ENCODE assay signal across 16 mouse cellular contexts in the genomic region with DNA sequence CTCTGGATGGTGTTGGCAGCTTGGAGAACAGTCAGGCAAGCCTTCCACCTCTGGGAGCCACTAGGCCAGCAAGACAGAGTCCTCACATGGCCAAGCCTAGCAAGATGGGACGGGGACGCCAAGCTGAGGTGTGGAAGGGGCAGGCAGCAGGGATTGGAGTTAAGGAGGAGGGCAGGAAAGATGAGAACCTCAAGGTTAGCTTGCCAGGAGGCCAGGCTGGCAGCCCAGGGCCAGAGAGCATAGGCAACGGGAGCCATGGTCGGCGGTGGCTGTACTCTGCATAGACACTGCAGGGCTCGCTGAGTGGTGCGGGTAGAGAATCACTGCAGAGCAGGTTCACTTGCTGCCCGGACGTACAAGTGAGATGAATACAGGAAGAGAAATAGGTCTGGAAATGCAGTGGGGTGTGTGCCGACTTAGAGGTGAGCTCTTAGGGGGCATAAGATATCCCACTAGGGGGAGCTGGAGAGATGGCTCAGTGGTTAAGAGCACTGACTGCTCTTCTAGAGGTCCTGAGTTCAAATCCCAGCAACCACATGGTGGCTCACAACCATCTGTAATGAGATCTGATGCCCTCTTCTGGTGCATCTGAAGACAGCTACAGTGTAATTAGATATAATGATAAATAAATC. TPM values are rescaled to one million over a fixed set of nuclear protein-coding genes. Genes with fewer than 3 reads are reported as not detected.
DNase-seq lines count a peak whose midpoint lies in the region; ATAC-seq and TF ChIP-seq lines count a peak whose summit lies in the region.
"Had no signal": no experiment of that assay in that cellular context is flagged by ENCODE, and none has a peak within 500 bp of the region (broad histone marks: within the 10 kb centered on the region; RNA-seq: fewer than 3 reads in every experiment).

No protein-coding gene starts in this region.

- peak; percentile 33 for DNase-seq in gastrocnemius, postnatal 25 days
- DNase-seq in gastrocnemius, postnatal 4 days (ENCODE audit: low spot score in 2 of 2): no peak
- DNase-seq in lung, postnatal 0 days (ENCODE audit: low spot score): no peak
- DNase-seq in lung, postnatal 25 days (ENCODE audit: low spot score): no peak
- DNase-seq in midbrain, postnatal 0 days (ENCODE audit: low spot score): no peak
- DNase-seq in embryonic facial prominence, embryonic 10.5 days (ENCODE audit: low spot score): no peak
- DNase-seq: adrenal gland, adult 2 months; cerebellum, adult 11-12 months; heart, adult 2 months; heart, postnatal 10 days; kidney, adult 2 months; lung, postnatal 4 days had no signal

- H3K27ac ChIP-seq in lung, postnatal 0 days (ENCODE audit: low read length): no peak overlapping the region
- no peak overlapping the region for H3K27ac ChIP-seq in midbrain, postnatal 0 days (ENCODE audit: low read depth, low read length)
- H3K27ac ChIP-seq in embryonic facial prominence, embryonic 10.5 days (replicated peaks): no peak overlapping the region
- H3K27ac ChIP-seq: embryonic facial prominence, embryonic 13.5 days; heart, adult 2 months; hindbrain, embryonic 15.5 days had no signal

- peak; percentile 22; the same call in 1 of the 2 replicates for TF ChIP-seq CTCF in lung, postnatal 0 days (IDR thresholded peaks at IDR 0.05)
- peak; percentile 29 for TF ChIP-seq CTCF in E14TG2a.4 (conservative IDR thresholded peaks at IDR 0.05; ENCODE audit: low read length)
- TF ChIP-seq CTCF in midbrain, postnatal 0 days (IDR thresholded peaks at IDR 0.05): peak; percentile 27; the same call in 1 of the 2 replicates

- no peaks in the 10 kb centered on the region for H3K27me3 ChIP-seq in lung, postnatal 0 days (replicated peaks; ENCODE audit: insufficient read depth, low read length)
- peaks cover 26% of the 10 kb centered on the region for H3K27me3 ChIP-seq in E14TG2a.4 (ENCODE audit: insufficient read depth, low read length)
- H3K27me3 ChIP-seq in midbrain, postnatal 0 days (ENCODE audit: insufficient read depth, low read length): no peaks in the 10 kb centered on the region
- H3K27me3 ChIP-seq in embryonic facial prominence, embryonic 10.5 days (replicated peaks; ENCODE audit: low read depth, poor library complexity, severe bottlenecking): no peaks in the 10 kb centered on the region; the same call in 1 of the 2 replicates
- H3K27me3 ChIP-seq: embryonic facial prominence, embryonic 13.5 days; hindbrain, embryonic 15.5 days had no signal

- 66% methylated on average over 10 of the region's 10 CpGs for WGBS in lung, postnatal 0 days
- 75% methylated on average over 10 of the region's 10 CpGs for WGBS in midbrain, postnatal 0 days
- WGBS in embryonic facial prominence, embryonic 10.5 days: 80% methylated on average over 10 of the region's 10 CpGs

- TF ChIP-seq EP300 in lung, postnatal 0 days (IDR thresholded peaks at IDR 0.05): no peak

- H3K4me3 ChIP-seq in lung, postnatal 0 days (ENCODE audit: low read depth, low read length): no peak overlapping the region
- H3K4me3 ChIP-seq in E14TG2a.4 (replicated peaks; ENCODE audit: low read length): 0 out of 2 replicates have a peak overlapping the region, but pooled peaks have one; percentile 13
- H3K4me3 ChIP-seq in midbrain, postnatal 0 days (ENCODE audit: low read depth, low read length): no peak overlapping the region
- H3K4me3 ChIP-seq in embryonic facial prominence, embryonic 10.5 days: no peak overlapping the region
- H3K4me3 ChIP-seq: embryonic facial prominence, embryonic 13.5 days; heart, adult 2 months; hindbrain, embryonic 15.5 days had no signal

- H3K9ac ChIP-seq in lung, postnatal 0 days (replicated peaks; ENCODE audit: low read depth): no peak overlapping the region
- no peak overlapping the region for H3K9ac ChIP-seq in midbrain, postnatal 0 days (replicated peaks; ENCODE audit: low read length, poor library complexity, severe bottlenecking)
- H3K9ac ChIP-seq: embryonic facial prominence, embryonic 13.5 days; hindbrain, embryonic 15.5 days had no signal

- no peak for ATAC-seq in lung, postnatal 0 days
- ATAC-seq in midbrain, postnatal 0 days (ENCODE audit: low FRiP score): no peak

- H3K4me1 ChIP-seq in lung, postnatal 0 days (ENCODE audit: insufficient read depth, low read depth, low read length): no peaks in the 10 kb centered on the region
- H3K4me1 ChIP-seq in E14TG2a.4 (replicated peaks; ENCODE audit: low read depth, low read length): peaks cover 28% of the 10 kb centered on the region
- no peaks in the 10 kb centered on the region for H3K4me1 ChIP-seq in midbrain, postnatal 0 days (ENCODE audit: insufficient read depth, low read length)
- peaks cover 7% of the 10 kb centered on the region for H3K4me1 ChIP-seq in embryonic facial prominence, embryonic 10.5 days

- H3K4me2 ChIP-seq in lung, postnatal 0 days (replicated peaks; ENCODE audit: low read depth, low read length): no peak overlapping the region
- H3K4me2 ChIP-seq in midbrain, postnatal 0 days (ENCODE audit: low read depth, low read length, poor library complexity, severe bottlenecking): no peak overlapping the region
- H3K4me2 ChIP-seq: embryonic facial prominence, embryonic 13.5 days; hindbrain, embryonic 15.5 days had no signal

- no peaks in the 10 kb centered on the region for H3K36me3 ChIP-seq in lung, postnatal 0 days (ENCODE audit: insufficient read depth, low read length)
- H3K36me3 ChIP-seq in E14TG2a.4 (ENCODE audit: insufficient read depth, low read length): no peaks in the 10 kb centered on the region
- no peaks in the 10 kb centered on the region for H3K36me3 ChIP-seq in midbrain, postnatal 0 days (ENCODE audit: insufficient read depth, low read length)
- H3K36me3 ChIP-seq in embryonic facial prominence, embryonic 10.5 days (replicated peaks): no peaks in the 10 kb centered on the region
- H3K36me3 ChIP-seq: embryonic facial prominence, embryonic 13.5 days; hindbrain, embryonic 15.5 days had no signal

- no peaks in the 10 kb centered on the region for H3K9me3 ChIP-seq in lung, postnatal 0 days (ENCODE audit: low read length)
- H3K9me3 ChIP-seq in E14TG2a.4 (ENCODE audit: low read length): no peaks in the 10 kb centered on the region
- no peaks in the 10 kb centered on the region for H3K9me3 ChIP-seq in midbrain, postnatal 0 days (ENCODE audit: low read length)
- no peaks in the 10 kb centered on the region; the same call in 1 of the 2 replicates for H3K9me3 ChIP-seq in embryonic facial prominence, embryonic 10.5 days
- H3K9me3 ChIP-seq: embryonic facial prominence, embryonic 13.5 days; hindbrain, embryonic 15.5 days had no signal

RNA-seq across cellular contexts. Expression of gene 1190005I06Rik, which starts 5.3 kb away (rescaled TPM):
- under 1 TPM; 0.67 to 0.70 TPM for total RNA-seq in gastrocnemius, postnatal 25 days (2021)
- 1 to 10 TPM; 1.4 to 3.1 TPM for total RNA-seq in gastrocnemius, postnatal 4 days (2021)
- 2.0 and 2.1 TPM in 2 replicates for polyA plus RNA-seq in lung, postnatal 0 days (2015; fragmentation: Nextera tagmentation; extraction: Ambion mirVana)
- total RNA-seq in midbrain, postnatal 0 days (2014; rRNA removed): 27.4 and 30.9 TPM in 2 replicates
- 25.4 and 29.5 TPM in 2 replicates for polyA plus RNA-seq in midbrain, postnatal 0 days (2015; fragmentation: Nextera tagmentation; extraction: Ambion mirVana)
- 2.9 and 3.8 TPM in 2 replicates for polyA plus RNA-seq in embryonic facial prominence, embryonic 10.5 days (2016; fragmentation: Nextera tagmentation; extraction: Ambion mirVana)

RNA-seq across cellular contexts. Expression of gene Gm27021, which starts 25.7 kb away (rescaled TPM):
- not detected for total RNA-seq in gastrocnemius, postnatal 25 days (2021)
- not detected for total RNA-seq in gastrocnemius, postnatal 4 days (2021)
- polyA plus RNA-seq in lung, postnatal 0 days (2015; fragmentation: Nextera tagmentation; extraction: Ambion mirVana): 1.00 and 1.3 TPM in 2 replicates
- total RNA-seq in midbrain, postnatal 0 days (2014; rRNA removed): 3.9 and 13.8 TPM in 2 replicates
- polyA plus RNA-seq in midbrain, postnatal 0 days (2015; fragmentation: Nextera tagmentation; extraction: Ambion mirVana): 7.9 and 9.1 TPM in 2 replicates
- 3.7 and 4.2 TPM in 2 replicates for polyA plus RNA-seq in embryonic facial prominence, embryonic 10.5 days (2016; fragmentation: Nextera tagmentation; extraction: Ambion mirVana)
- total RNA-seq: adrenal gland, adult 2 months; heart, adult 2 months had no signal
- polyA plus RNA-seq: heart, adult 2 months; kidney, adult 2 months; small intestine, adult 2 months had no signal

RNA-seq across cellular contexts. Expression of gene Cox4i1, which starts 25.9 kb away (rescaled TPM):
- 1,000 to 10,000 TPM; 1,728 to 1,814 TPM for total RNA-seq in gastrocnemius, postnatal 25 days (2021)
- total RNA-seq in gastrocnemius, postnatal 4 days (2021): 1,000 to 10,000 TPM; 1,319 to 1,394 TPM
- 1,092 and 1,166 TPM in 2 replicates for polyA plus RNA-seq in lung, postnatal 0 days (2015; fragmentation: Nextera tagmentation; extraction: Ambion mirVana)
- 493 and 558 TPM in 2 replicates for total RNA-seq in midbrain, postnatal 0 days (2014; rRNA removed)
- 1,374 and 1,478 TPM in 2 replicates for polyA plus RNA-seq in midbrain, postnatal 0 days (2015; fragmentation: Nextera tagmentation; extraction: Ambion mirVana)
- polyA plus RNA-seq in embryonic facial prominence, embryonic 10.5 days (2016; fragmentation: Nextera tagmentation; extraction: Ambion mirVana): 874 and 883 TPM in 2 replicates

RNA-seq across cellular contexts. Expression of gene Emc8, which starts 26.2 kb away (rescaled TPM):
- 10 to 100 TPM; 28.0 to 28.1 TPM for total RNA-seq in gastrocnemius, postnatal 25 days (2021)
- total RNA-seq in gastrocnemius, postnatal 4 days (2021): 10 to 100 TPM; 60.8 to 84.2 TPM
- 131 and 137 TPM in 2 replicates for polyA plus RNA-seq in lung, postnatal 0 days (2015; fragmentation: Nextera tagmentation; extraction: Ambion mirVana)
- 30.5 and 43.2 TPM in 2 replicates for total RNA-seq in midbrain, postnatal 0 days (2014; rRNA removed)
- polyA plus RNA-seq in midbrain, postnatal 0 days (2015; fragmentation: Nextera tagmentation; extraction: Ambion mirVana): 91.6 and 95.8 TPM in 2 replicates
- polyA plus RNA-seq in embryonic facial prominence, embryonic 10.5 days (2016; fragmentation: Nextera tagmentation; extraction: Ambion mirVana): 388 and 400 TPM in 2 replicates

RNA-seq across cellular contexts. Expression of gene Gins2, which starts 53.0 kb away (rescaled TPM):
- total RNA-seq in gastrocnemius, postnatal 25 days (2021): 1 to 10 TPM; 1.0 to 1.3 TPM
- 10 to 100 TPM; 22.5 to 26.3 TPM for total RNA-seq in gastrocnemius, postnatal 4 days (2021)
- 10.9 and 13.4 TPM in 2 replicates for polyA plus RNA-seq in lung, postnatal 0 days (2015; fragmentation: Nextera tagmentation; extraction: Ambion mirVana)
- total RNA-seq in midbrain, postnatal 0 days (2014; rRNA removed): 5.8 and 18.1 TPM in 2 replicates
- 8.4 and 11.3 TPM in 2 replicates for polyA plus RNA-seq in midbrain, postnatal 0 days (2015; fragmentation: Nextera tagmentation; extraction: Ambion mirVana)
- polyA plus RNA-seq in embryonic facial prominence, embryonic 10.5 days (2016; fragmentation: Nextera tagmentation; extraction: Ambion mirVana): 156 TPM in 2 replicates
